Mouse (Mus musculus): Measurements from ENCODE around the gene Tmem107. TPM values are rescaled to one million over a fixed set of nuclear protein-coding genes. Genes with fewer than 3 reads are reported as not detected.

Tmem107 gene
- total and polyA plus RNA-seq, 2 experiments from 2014 or later: 27.8 to 61.8 TPM

DNA sequence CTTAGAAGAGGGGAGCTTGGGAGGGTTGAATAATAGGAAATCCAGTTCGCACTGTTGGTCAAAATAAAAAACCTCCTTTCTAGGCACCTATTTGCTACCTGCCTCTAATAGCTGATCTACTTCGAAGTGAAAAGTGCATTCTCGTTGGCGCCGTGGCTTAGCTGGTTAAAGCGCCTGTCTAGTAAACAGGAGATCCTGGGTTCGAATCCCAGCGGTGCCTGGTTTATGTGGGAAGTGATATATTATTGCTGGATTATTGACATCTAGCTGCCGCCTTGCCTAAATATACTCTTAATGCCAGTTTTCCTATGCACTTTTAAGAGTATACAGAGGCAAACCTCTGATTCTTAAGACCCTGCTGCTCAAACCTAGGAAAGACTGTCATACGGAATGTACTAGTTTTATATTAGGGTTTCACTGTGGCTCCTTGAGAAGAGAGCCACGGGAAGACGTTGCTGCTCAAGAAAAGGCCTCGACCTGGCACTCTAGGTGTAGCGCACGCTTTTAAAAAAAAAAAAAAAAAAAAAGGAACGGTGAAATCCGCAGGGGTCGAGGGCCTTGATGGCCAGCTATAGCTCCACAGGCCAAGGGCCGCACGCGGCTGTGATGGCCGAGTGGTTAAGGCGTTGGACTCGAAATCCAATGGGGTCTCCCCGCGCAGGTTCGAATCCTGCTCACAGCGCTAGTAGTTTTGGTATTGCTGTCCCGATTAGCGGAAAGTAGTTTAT, 39.9 kb downstream of the Tmem107 start:
- H3K9ac ChIP-seq (replicated peaks; ENCODE audit: low read length, poor library complexity, severe bottlenecking): peak overlapping the region; percentile 39; the same call in 1 of the 2 replicates
- H3K4me3 ChIP-seq (ENCODE audit: low read depth, low read length): peak overlapping the region; percentile 42
- no peaks in the 10 kb centered on the region; the same call in 1 of the 2 replicates for H3K4me1 ChIP-seq (ENCODE audit: insufficient read depth, low read length)
- no peaks in the 10 kb centered on the region for H3K27me3 ChIP-seq (ENCODE audit: insufficient read depth, low read length)
- H3K9me3 ChIP-seq (ENCODE audit: low read length): no peaks in the 10 kb centered on the region
- ATAC-seq (ENCODE audit: low FRiP score) (peak; percentile 65; the same call in 1 of the 2 replicates), DNase-seq (ENCODE audit: low spot score) (peak; percentile 89)
- H3K36me3 ChIP-seq (ENCODE audit: insufficient read depth, low read length): peaks cover 36% of the 10 kb centered on the region
- no peak for TF ChIP-seq CTCF (IDR thresholded peaks at IDR 0.05)
- H3K27ac ChIP-seq (ENCODE audit: low read depth, low read length): peak overlapping the region; percentile 4; the same call in 1 of the 2 replicates
- H3K4me2 ChIP-seq (ENCODE audit: low read depth, low read length, poor library complexity, severe bottlenecking): peak overlapping the region; percentile 47
- under 1% methylated on average over 30 of the region's 30 CpGs for WGBS

DNA sequence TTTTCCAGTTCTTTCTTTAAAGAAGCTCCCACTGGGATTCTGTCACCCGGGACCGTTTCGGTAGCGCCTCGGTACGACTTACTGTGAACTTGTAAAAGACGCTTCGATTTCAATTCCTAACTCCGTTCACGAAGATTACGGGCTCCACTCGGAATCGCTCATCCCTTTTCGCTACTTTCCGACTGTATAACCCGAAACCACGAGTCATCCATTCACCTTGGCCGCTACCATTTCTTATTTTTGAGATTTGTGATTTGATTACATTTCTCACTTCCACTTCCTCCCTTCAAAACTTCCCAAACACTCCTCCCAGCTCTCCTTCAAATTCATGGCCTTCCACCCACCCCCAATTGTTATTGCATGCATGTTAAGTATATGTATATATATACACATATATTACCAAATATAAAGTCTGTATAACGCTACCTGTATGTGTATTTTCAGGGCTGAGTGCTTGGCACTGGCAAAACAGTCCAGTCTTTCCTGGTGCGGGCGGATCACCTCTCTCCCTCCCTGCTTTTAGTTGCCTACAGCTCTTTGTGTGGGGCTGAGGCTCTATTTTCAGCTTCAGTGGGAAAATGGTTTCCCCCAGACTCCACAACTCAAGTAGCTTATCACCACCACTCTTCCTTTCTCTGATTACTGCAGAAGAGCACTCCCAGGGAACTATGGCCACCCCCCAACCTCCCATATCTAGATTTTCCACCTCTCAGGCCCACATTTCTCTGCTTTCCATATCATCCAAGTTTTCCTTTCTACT, 40.6 kb downstream of the Tmem107 start:
- DNase-seq (ENCODE audit: low spot score) (no peak), ATAC-seq (ENCODE audit: low FRiP score) (no peak)
- Histone ChIP-seq H3K4me2 (ENCODE audit: low read depth, low read length, poor library complexity, severe bottlenecking) (peak overlapping the region; percentile 47), H3K36me3 (ENCODE audit: insufficient read depth, low read length) (peaks cover 29% of the 10 kb centered on the region), H3K27me3 (ENCODE audit: insufficient read depth, low read length) (no peaks in the 10 kb centered on the region), H3K4me3 (ENCODE audit: low read depth, low read length) (peak overlapping the region; percentile 42), H3K9ac (replicated peaks; ENCODE audit: low read length, poor library complexity, severe bottlenecking) (peak overlapping the region; percentile 39; the same call in 1 of the 2 replicates), H3K9me3 (ENCODE audit: low read length) (no peaks in the 10 kb centered on the region), H3K4me1 (ENCODE audit: insufficient read depth, low read length) (no peaks in the 10 kb centered on the region; the same call in 1 of the 2 replicates), H3K27ac (ENCODE audit: low read depth, low read length) (no peak overlapping the region)
- no peak for TF ChIP-seq CTCF (IDR thresholded peaks at IDR 0.05)
- 6% methylated on average over 21 of the region's 21 CpGs for WGBS

DNA sequence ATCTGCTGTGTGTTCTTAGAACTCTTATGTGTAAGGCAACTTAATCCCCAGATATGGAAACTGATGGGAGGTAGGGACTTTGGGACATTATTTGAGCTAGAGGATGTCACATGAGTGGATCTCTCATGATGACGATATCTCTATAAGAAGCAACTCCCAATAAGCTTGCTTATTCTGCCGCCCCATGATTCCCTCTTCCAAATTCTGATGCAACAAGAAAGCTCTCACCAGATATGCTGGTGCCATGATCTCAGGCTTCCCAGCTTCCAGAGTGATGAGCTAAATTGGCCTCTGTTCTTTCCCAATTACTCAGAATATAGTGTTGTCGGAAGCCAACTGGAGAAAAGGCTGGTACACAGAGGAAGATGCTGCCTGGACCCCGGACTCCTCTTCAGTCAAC, 41.3 kb downstream of the Tmem107 start:
- no peak for DNase-seq (ENCODE audit: low spot score)
- Histone ChIP-seq H3K9ac (replicated peaks; ENCODE audit: low read length, poor library complexity, severe bottlenecking) (no peak overlapping the region), H3K27me3 (ENCODE audit: insufficient read depth, low read length) (no peaks in the 10 kb centered on the region), H3K36me3 (ENCODE audit: insufficient read depth, low read length) (peaks cover 24% of the 10 kb centered on the region), H3K4me3 (ENCODE audit: low read depth, low read length) (no peak overlapping the region), H3K4me1 (ENCODE audit: insufficient read depth, low read length) (peaks cover 2% of the 10 kb centered on the region), H3K27ac (ENCODE audit: low read depth, low read length) (no peak overlapping the region), H3K4me2 (ENCODE audit: low read depth, low read length, poor library complexity, severe bottlenecking) (no peak overlapping the region), H3K9me3 (ENCODE audit: low read length) (no peaks in the 10 kb centered on the region)
- ATAC-seq (ENCODE audit: low FRiP score): no peak
- no peak for TF ChIP-seq CTCF (IDR thresholded peaks at IDR 0.05)
- 70% methylated on average over 4 of the region's 4 CpGs for WGBS

DNA sequence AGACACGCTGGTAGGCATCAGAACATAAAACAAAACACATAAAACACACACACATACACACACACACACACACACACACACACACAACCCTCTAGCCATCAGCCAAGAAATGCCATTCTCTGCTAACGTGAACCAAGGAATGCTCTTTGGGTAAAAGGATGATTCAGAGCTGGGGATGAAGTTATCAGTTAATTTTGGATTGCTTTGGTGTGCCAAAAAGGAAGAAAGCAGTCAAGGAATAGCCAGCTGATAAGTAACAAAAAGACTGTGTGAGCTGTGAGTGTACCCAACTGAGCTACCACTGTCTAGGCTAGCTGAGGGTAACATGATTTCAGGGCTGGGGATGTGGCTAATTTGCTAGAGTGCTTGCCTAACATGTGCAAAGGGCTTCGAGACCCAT, 43.4 kb downstream of the Tmem107 start:
- no peaks in the 10 kb centered on the region for H3K9me3 ChIP-seq (ENCODE audit: low read length)
- no peak overlapping the region for H3K27ac ChIP-seq (ENCODE audit: low read depth, low read length)
- 0 out of 2 replicates have a peak, but pooled peaks cover 3% of the 10 kb centered on the region for H3K36me3 ChIP-seq (ENCODE audit: insufficient read depth, low read length)
- 76% methylated on average over 3 of the region's 3 CpGs for WGBS
- TF ChIP-seq CTCF (IDR thresholded peaks at IDR 0.05): no peak
- no peak for DNase-seq (ENCODE audit: low spot score)
- peaks cover 10% of the 10 kb centered on the region for H3K4me1 ChIP-seq (ENCODE audit: insufficient read depth, low read length)
- H3K4me3 ChIP-seq (ENCODE audit: low read depth, low read length): no peak overlapping the region
- H3K27me3 ChIP-seq (ENCODE audit: insufficient read depth, low read length): no peaks in the 10 kb centered on the region
- ATAC-seq (ENCODE audit: low FRiP score): no peak
- H3K4me2 ChIP-seq (ENCODE audit: low read depth, low read length, poor library complexity, severe bottlenecking): no peak overlapping the region
- no peak overlapping the region for H3K9ac ChIP-seq (replicated peaks; ENCODE audit: low read length, poor library complexity, severe bottlenecking)

DNA sequence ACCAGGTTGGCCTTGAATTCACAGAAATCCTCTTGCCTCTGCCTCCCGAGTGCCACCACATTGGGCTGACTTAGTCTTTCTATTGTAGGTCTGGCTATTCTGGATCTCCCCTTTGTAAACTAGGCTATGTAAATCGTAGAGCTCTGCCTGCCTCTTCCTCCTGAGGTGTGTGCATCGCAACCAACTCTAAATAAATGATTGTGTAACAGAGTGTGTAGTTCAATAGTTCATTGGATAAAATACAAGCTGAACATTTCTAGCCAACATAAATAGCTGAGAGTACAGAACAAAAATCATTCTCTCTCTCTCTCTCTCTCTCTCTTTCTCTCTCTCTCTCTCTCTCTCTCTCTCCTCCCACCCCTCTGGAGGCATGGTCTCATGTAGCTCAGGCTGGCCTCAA, 44.0 kb downstream of the Tmem107 start:
- Histone ChIP-seq H3K9me3 (ENCODE audit: low read length) (no peaks in the 10 kb centered on the region), H3K27me3 (ENCODE audit: insufficient read depth, low read length) (no peaks in the 10 kb centered on the region), H3K27ac (ENCODE audit: low read depth, low read length) (no peak overlapping the region), H3K9ac (replicated peaks; ENCODE audit: low read length, poor library complexity, severe bottlenecking) (no peak overlapping the region), H3K4me1 (ENCODE audit: insufficient read depth, low read length) (peaks cover 13% of the 10 kb centered on the region), H3K4me3 (ENCODE audit: low read depth, low read length) (no peak overlapping the region), H3K36me3 (ENCODE audit: insufficient read depth, low read length) (no peaks in the 10 kb centered on the region), H3K4me2 (ENCODE audit: low read depth, low read length, poor library complexity, severe bottlenecking) (no peak overlapping the region)
- WGBS: 87% methylated on average over 3 of the region's 3 CpGs
- TF ChIP-seq CTCF (IDR thresholded peaks at IDR 0.05): no peak
- ATAC-seq (ENCODE audit: low FRiP score) (no peak), DNase-seq (ENCODE audit: low spot score) (no peak)

DNA sequence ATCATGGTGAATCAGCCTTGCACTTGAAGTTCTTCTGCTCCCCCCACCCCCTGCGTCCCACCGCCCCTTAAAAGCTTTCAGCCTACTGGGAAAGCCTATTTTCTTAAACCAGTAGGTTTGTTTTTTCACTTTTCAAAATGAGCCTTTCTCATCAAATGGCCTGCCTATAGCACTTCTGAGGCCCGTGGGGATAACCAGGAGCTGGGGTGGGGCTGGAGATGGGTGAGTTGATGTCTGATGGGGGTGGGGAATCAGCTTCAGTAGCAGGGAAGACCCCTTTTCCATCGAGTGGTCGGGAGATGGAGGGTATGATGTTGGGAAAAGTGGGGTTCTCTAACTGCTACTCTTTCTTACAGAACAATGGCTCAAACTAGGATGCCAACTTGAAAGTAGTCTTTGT, 46.2 kb downstream of the Tmem107 start:
- Histone ChIP-seq H3K27me3 (ENCODE audit: insufficient read depth, low read length) (peaks cover 4% of the 10 kb centered on the region; the same call in 1 of the 2 replicates), H3K36me3 (ENCODE audit: insufficient read depth, low read length) (no peaks in the 10 kb centered on the region), H3K4me2 (ENCODE audit: low read depth, low read length, poor library complexity, severe bottlenecking) (peak overlapping the region; percentile 98), H3K4me1 (ENCODE audit: insufficient read depth, low read length) (peaks cover 21% of the 10 kb centered on the region), H3K9me3 (ENCODE audit: low read length) (no peaks in the 10 kb centered on the region), H3K9ac (replicated peaks; ENCODE audit: low read length, poor library complexity, severe bottlenecking) (peak overlapping the region; percentile 61; the same call in 1 of the 2 replicates), H3K27ac (ENCODE audit: low read depth, low read length) (no peak overlapping the region), H3K4me3 (ENCODE audit: low read depth, low read length) (peak overlapping the region; percentile 85; the same call in 1 of the 2 replicates)
- DNase-seq (ENCODE audit: low spot score) (no peak), ATAC-seq (ENCODE audit: low FRiP score) (no peak)
- WGBS: 56% methylated on average over 5 of the region's 5 CpGs
- no peak for TF ChIP-seq CTCF (IDR thresholded peaks at IDR 0.05)
